Mouse (Mus musculus): Measurements from ENCODE around the gene Cbx7. TPM values are rescaled to one million over a fixed set of nuclear protein-coding genes. Genes with fewer than 3 reads are reported as not detected.
"Not testable (repeated sequence)": the region's sequence is repeated elsewhere in the genome, so short reads cannot be mapped to it uniquely, and the experiment has no call there.

The Cbx7 gene
- polyA plus RNA-seq, 1 experiment from 2014 or later: 4.0 TPM

DNA sequence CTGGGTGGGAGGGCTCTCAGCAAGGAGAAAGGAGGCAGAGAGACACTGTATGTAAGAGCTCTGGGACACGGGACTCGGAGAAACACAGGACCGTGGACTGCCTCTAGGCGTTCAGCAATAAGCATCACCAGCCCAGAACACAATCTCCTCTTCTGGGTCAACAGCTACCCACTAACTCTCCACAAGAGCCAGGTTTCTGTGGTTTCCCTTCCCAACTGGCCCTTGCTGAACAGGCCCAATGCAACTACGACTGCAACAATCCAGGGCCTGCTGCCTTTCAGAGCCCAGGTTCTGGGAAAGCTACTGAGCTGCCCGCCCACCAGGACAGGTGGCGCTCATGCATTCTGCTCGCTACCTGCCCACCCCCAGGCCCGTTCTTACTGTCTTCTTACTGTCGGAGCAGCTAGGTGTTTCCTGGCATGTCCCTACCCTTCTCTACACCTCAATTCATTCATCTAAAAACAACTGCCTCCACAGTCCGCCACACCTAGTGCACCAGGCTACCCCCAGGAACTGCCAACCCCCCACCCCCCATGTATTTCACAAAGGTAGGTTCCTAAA lies 44.0 kb downstream of the Cbx7 start:
- H3K4me3 ChIP-seq (replicated peaks; ENCODE audit: low read length): peak overlapping the region; percentile 66
- ATAC-seq: no peak
- H3K27me3 ChIP-seq (replicated peaks; ENCODE audit: control insufficient read depth, insufficient read depth, low read length): no peaks in the 10 kb centered on the region
- peaks cover 1% of the 10 kb centered on the region; the same call in 1 of the 2 replicates for H3K36me3 ChIP-seq (ENCODE audit: control insufficient read depth, insufficient read depth)
- WGBS: 70% methylated on average over 11 of the region's 11 CpGs
- peaks cover 1% of the 10 kb centered on the region; the same call in 1 of the 2 replicates for H3K9me3 ChIP-seq (ENCODE audit: control insufficient read depth, low read length)
- peaks cover 10% of the 10 kb centered on the region for H3K4me1 ChIP-seq (replicated peaks; ENCODE audit: control insufficient read depth, insufficient read depth, low read length)
- no peak overlapping the region for H3K27ac ChIP-seq (ENCODE audit: low read length)
- peak overlapping the region; percentile 67 for H3K9ac ChIP-seq (replicated peaks; ENCODE audit: low read depth, low read length)
- H3K4me2 ChIP-seq (ENCODE audit: low read length): peak overlapping the region; percentile 79

DNA sequence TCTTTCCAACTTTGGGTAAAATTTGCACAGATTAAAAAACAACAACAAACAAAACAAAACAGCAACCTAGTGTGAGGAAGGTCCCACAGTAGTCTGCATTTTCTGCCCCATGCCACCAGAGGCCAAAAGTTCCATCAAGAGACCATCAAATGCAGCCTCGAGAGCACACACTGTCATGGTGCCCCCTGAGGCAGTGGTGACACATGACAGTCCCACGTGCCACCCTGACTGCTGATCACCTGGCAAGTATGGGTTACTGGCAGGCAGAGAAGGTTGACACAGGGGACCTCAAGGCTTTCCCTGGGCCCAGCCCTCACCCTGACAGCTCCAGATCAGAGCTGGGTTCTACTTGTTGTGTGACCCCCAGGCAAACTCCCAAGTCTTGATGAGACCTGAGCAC lies 51.1 kb downstream of the Cbx7 start:
- WGBS: 52% methylated on average over 2 of the region's 2 CpGs
- peaks cover 6% of the 10 kb centered on the region; the same call in 1 of the 2 replicates for H3K36me3 ChIP-seq (ENCODE audit: control insufficient read depth, insufficient read depth)
- no peak overlapping the region for H3K4me3 ChIP-seq (replicated peaks; ENCODE audit: low read length)
- H3K9me3 ChIP-seq (ENCODE audit: control insufficient read depth, low read length): peaks cover 3% of the 10 kb centered on the region; the same call in 1 of the 2 replicates
- ATAC-seq: no peak
- no peaks in the 10 kb centered on the region for H3K4me1 ChIP-seq (replicated peaks; ENCODE audit: control insufficient read depth, insufficient read depth, low read length)
- H3K9ac ChIP-seq (replicated peaks; ENCODE audit: low read depth, low read length): no peak overlapping the region
- no peak overlapping the region for H3K4me2 ChIP-seq (ENCODE audit: low read length)
- H3K27me3 ChIP-seq (replicated peaks; ENCODE audit: control insufficient read depth, insufficient read depth, low read length): no peaks in the 10 kb centered on the region
- no peak overlapping the region for H3K27ac ChIP-seq (ENCODE audit: low read length)

DNA sequence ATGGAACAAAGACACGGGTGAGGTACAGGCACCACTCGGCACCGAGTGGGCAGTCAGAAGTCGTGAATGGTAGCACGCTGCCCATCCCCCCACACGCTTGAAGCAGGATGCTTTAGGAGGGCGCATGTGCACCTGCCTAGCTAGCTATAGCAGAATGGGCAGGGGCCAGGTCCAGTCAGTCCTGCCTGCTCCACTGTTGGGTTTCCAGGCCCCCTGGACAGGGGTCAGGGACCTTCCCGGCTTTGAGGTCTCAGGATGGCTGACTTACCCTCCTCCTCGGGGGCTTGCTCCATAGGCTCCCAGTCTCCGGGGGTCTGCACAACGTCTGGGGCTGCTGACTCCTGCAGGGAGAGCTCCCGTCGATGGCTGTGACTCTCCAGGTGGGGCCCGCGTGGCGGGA lies 52.4 kb downstream of the Cbx7 start:
- Histone ChIP-seq H3K4me1 (replicated peaks; ENCODE audit: control insufficient read depth, insufficient read depth, low read length) (no peaks in the 10 kb centered on the region), H3K9me3 (ENCODE audit: control insufficient read depth, low read length) (peaks cover 3% of the 10 kb centered on the region; the same call in 1 of the 2 replicates), H3K9ac (replicated peaks; ENCODE audit: low read depth, low read length) (no peak overlapping the region), H3K4me2 (ENCODE audit: low read length) (no peak overlapping the region), H3K4me3 (replicated peaks; ENCODE audit: low read length) (no peak overlapping the region), H3K27ac (ENCODE audit: low read length) (no peak overlapping the region), H3K36me3 (ENCODE audit: control insufficient read depth, insufficient read depth) (peaks cover 6% of the 10 kb centered on the region; the same call in 1 of the 2 replicates), H3K27me3 (replicated peaks; ENCODE audit: control insufficient read depth, insufficient read depth, low read length) (no peaks in the 10 kb centered on the region)
- 92% methylated on average over 16 of the region's 16 CpGs for WGBS
- ATAC-seq: no peak

DNA sequence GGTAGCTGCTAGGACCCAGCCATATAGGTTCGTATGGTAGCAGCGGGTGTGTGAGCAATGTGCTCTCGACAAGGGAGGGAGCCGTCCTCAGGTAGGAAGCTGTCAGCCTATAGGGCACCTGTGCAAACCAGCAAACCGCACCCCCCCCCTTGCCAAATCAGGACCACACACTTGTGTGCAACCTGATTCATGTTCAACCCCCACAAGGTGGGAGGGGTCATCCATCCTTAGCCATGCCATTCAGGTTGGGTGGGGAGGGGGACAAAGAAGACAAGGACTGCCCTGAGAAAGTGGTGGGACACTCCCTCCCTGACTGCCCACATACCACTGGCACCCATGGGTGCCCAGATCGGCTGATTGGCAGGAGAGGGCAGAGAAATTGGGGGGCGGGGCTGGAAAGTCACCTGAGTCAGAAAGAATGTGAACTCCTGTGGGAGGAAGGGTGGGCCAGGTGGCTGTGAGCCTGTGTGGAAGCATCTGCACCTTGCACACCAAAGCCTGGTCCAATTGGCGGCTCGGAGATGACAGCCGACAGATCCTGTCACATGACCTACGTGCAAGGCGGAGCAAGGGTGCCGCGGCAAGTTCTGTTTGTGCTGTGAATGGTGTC lies 53.7 kb downstream of the Cbx7 start:
- H3K9ac ChIP-seq (replicated peaks; ENCODE audit: low read depth, low read length): no peak overlapping the region
- no peaks in the 10 kb centered on the region for H3K4me1 ChIP-seq (replicated peaks; ENCODE audit: control insufficient read depth, insufficient read depth, low read length)
- peaks cover 3% of the 10 kb centered on the region; the same call in 1 of the 2 replicates for H3K9me3 ChIP-seq (ENCODE audit: control insufficient read depth, low read length)
- 94% methylated on average over 14 of the region's 14 CpGs for WGBS
- H3K4me3 ChIP-seq (replicated peaks; ENCODE audit: low read length): no peak overlapping the region
- no peak for ATAC-seq
- no peak overlapping the region for H3K27ac ChIP-seq (ENCODE audit: low read length)
- peaks cover 6% of the 10 kb centered on the region; the same call in 1 of the 2 replicates for H3K36me3 ChIP-seq (ENCODE audit: control insufficient read depth, insufficient read depth)
- H3K27me3 ChIP-seq (replicated peaks; ENCODE audit: control insufficient read depth, insufficient read depth, low read length): no peaks in the 10 kb centered on the region
- no peak overlapping the region for H3K4me2 ChIP-seq (ENCODE audit: low read length)

DNA sequence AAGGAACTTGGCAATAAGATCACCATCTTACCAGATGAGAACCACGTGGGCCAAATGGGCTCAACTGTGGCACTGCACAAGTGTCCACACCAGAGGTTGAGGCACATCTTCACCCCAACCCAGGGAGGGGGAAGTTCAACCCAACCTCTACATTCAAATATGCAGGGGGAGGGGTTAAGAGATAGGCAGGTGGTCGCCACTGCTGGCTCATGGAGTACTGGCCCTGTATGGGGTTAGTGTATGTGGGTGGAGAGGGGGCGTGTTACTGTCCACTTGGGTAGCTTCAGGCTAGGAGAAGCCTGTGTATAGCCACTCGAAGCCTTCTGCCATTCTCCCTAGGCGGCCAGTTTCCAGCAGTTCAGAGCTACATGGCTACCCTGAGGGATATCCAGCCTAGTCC lies 54.8 kb downstream of the Cbx7 start:
- Histone ChIP-seq H3K4me1 (replicated peaks; ENCODE audit: control insufficient read depth, insufficient read depth, low read length) (no peaks in the 10 kb centered on the region), H3K4me3 (replicated peaks; ENCODE audit: low read length) (no peak overlapping the region), H3K27me3 (replicated peaks; ENCODE audit: control insufficient read depth, insufficient read depth, low read length) (no peaks in the 10 kb centered on the region), H3K4me2 (ENCODE audit: low read length) (no peak overlapping the region), H3K9ac (replicated peaks; ENCODE audit: low read depth, low read length) (no peak overlapping the region), H3K9me3 (ENCODE audit: control insufficient read depth, low read length) (no peaks in the 10 kb centered on the region), H3K27ac (ENCODE audit: low read length) (no peak overlapping the region), H3K36me3 (ENCODE audit: control insufficient read depth, insufficient read depth) (0 out of 2 replicates have a peak, but pooled peaks cover 3% of the 10 kb centered on the region)
- 83% methylated on average over 5 of the region's 5 CpGs for WGBS
- ATAC-seq: no peak

DNA sequence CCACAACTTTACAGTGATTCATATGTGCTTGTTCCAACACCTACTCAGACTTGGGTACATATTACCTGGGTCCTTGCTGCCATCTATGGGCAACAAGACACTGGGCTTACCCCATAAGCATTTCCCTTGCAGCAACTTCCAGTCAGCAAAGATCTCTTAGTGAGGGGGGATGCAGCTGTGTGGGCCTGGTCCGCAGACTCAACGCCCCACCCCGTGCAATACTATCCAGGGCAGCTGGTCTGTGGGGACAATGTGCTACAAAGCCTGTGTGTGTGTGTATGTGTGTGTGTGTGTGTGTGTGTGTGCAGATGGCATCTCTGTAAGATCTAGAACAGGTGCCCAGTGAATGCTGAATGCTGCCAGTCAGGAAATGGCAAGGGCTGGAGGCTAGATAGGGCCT lies 56.6 kb downstream of the Cbx7 start:
- ATAC-seq: no peak
- H3K9ac ChIP-seq (replicated peaks; ENCODE audit: low read depth, low read length): no peak overlapping the region
- no peak overlapping the region for H3K4me2 ChIP-seq (ENCODE audit: low read length)
- no peak overlapping the region for H3K4me3 ChIP-seq (replicated peaks; ENCODE audit: low read length)
- H3K36me3 ChIP-seq (ENCODE audit: control insufficient read depth, insufficient read depth): 0 out of 2 replicates have a peak, but pooled peaks cover 3% of the 10 kb centered on the region
- 88% methylated on average over 3 of the region's 3 CpGs for WGBS
- H3K27me3 ChIP-seq (replicated peaks; ENCODE audit: control insufficient read depth, insufficient read depth, low read length): no peaks in the 10 kb centered on the region
- H3K27ac ChIP-seq (ENCODE audit: low read length): no peak overlapping the region
- no peaks in the 10 kb centered on the region for H3K9me3 ChIP-seq (ENCODE audit: control insufficient read depth, low read length)
- H3K4me1 ChIP-seq (replicated peaks; ENCODE audit: control insufficient read depth, insufficient read depth, low read length): no peaks in the 10 kb centered on the region

DNA sequence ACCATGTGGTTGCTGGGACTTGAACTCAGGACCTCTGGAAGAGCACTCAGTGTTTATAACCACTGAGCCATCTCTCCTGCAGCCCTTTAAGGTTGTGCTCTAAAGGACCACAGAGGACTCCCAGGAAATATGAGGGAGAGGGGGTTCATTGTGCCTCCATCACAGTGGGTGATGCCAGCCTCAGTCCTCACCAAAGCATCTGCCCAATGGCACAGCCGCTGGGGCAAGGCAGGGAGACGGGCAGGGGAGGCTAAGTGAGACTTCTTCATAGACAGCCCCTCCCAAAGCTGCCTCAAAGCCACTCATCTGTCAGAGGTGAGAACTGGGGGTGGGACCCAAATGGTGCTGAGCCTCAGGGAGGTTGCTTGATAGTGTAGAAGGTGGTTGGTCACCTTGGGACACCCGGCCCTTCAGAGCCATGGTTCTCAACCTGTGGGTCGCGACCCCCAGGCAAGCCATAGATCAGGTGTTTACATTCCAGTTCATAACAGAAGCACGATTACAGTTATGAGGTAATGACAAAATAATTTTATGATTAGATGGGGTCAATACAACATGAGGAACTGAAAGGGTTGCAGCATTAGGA lies 57.1 kb downstream of the Cbx7 start:
- H3K9me3 ChIP-seq (ENCODE audit: control insufficient read depth, low read length): no peaks in the 10 kb centered on the region
- no peak overlapping the region for H3K9ac ChIP-seq (replicated peaks; ENCODE audit: low read depth, low read length)
- H3K27ac ChIP-seq (ENCODE audit: low read length): no peak overlapping the region
- no peak overlapping the region for H3K4me3 ChIP-seq (replicated peaks; ENCODE audit: low read length)
- H3K4me1 ChIP-seq (replicated peaks; ENCODE audit: control insufficient read depth, insufficient read depth, low read length): no peaks in the 10 kb centered on the region
- 0 out of 2 replicates have a peak, but pooled peaks cover 3% of the 10 kb centered on the region for H3K36me3 ChIP-seq (ENCODE audit: control insufficient read depth, insufficient read depth)
- ATAC-seq: no peak
- no peaks in the 10 kb centered on the region for H3K27me3 ChIP-seq (replicated peaks; ENCODE audit: control insufficient read depth, insufficient read depth, low read length)
- 90% methylated on average over 6 of the region's 6 CpGs for WGBS
- no peak overlapping the region for H3K4me2 ChIP-seq (ENCODE audit: low read length)

DNA sequence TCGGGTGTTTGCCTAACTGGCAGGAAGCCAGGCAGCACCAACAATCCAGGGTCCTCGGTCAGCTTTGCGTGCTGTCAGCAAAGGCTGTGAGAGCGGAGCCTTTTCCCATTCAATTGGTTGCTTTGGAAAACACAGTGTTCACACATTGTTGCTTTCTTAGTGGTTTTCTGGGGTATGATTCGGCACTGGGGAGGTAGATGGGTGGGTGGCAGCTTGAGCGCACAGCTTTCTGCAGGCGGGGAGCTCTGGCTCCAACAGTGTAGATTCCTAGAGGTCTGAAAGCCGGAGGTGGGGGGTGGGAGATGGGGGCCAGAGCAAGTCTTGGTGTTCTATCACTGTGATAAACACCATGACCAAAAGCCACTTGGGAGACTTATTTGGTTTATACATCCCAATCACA lies 59.6 kb downstream of the Cbx7 start:
- Histone ChIP-seq H3K36me3 (ENCODE audit: control insufficient read depth, insufficient read depth) (no peaks in the 10 kb centered on the region), H3K9me3 (ENCODE audit: control insufficient read depth, low read length) (no peaks in the 10 kb centered on the region), H3K27me3 (replicated peaks; ENCODE audit: control insufficient read depth, insufficient read depth, low read length) (no peaks in the 10 kb centered on the region), H3K4me2 (ENCODE audit: low read length) (no peak overlapping the region), H3K4me3 (replicated peaks; ENCODE audit: low read length) (no peak overlapping the region), H3K9ac (replicated peaks; ENCODE audit: low read depth, low read length) (no peak overlapping the region), H3K4me1 (replicated peaks; ENCODE audit: control insufficient read depth, insufficient read depth, low read length) (no peaks in the 10 kb centered on the region), H3K27ac (ENCODE audit: low read length) (no peak overlapping the region)
- no peak for ATAC-seq
- 72% methylated on average over 8 of the region's 8 CpGs for WGBS

DNA sequence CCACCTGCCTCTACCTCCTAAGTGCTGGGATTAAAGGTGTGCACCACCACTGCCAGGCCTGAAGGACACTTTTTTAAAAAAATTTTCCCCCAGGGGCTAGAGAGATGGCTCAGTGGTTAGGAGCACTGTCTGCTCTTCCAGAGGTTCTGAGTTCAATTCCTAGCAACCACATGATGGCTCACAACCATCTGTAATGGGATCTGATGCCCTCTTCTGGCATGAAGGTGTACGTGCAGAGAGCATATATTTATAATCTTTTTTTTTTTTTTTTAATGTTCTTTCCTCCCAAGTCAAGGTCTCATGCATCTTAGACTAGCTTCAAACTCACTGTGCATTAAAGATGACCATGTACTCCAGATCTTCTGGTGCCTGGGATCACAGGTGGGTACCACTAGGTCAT lies 60.1 kb downstream of the Cbx7 start:
- ATAC-seq; H3K9me3 ChIP-seq (ENCODE audit: control insufficient read depth, low read length); H3K4me2 ChIP-seq (ENCODE audit: low read length); H3K9ac ChIP-seq (replicated peaks; ENCODE audit: low read depth, low read length); H3K36me3 ChIP-seq (ENCODE audit: control insufficient read depth, insufficient read depth); H3K27me3 ChIP-seq (replicated peaks; ENCODE audit: control insufficient read depth, insufficient read depth, low read length); H3K27ac ChIP-seq (ENCODE audit: low read length); H3K4me3 ChIP-seq (replicated peaks; ENCODE audit: low read length); H3K4me1 ChIP-seq (replicated peaks; ENCODE audit: control insufficient read depth, insufficient read depth, low read length): not testable (repeated sequence)
- WGBS: 85% methylated on average over 1 of the region's 1 CpGs
